Mouse (Mus musculus) C2C12 (cell line): ENCODE data around the gene Card19. TPM values are rescaled to one million over a fixed set of nuclear protein-coding genes. Genes with fewer than 3 reads are reported as not detected.

Experiments
- H3K27me3 ChIP-seq: one replicate; pipeline ENCODE4 v1.6.1; 2011; ENCODE audit not compliant: control insufficient read depth, insufficient read depth, insufficient read length
- H3K36me3 ChIP-seq: one replicate; pipeline ENCODE4 v1.6.1; 2011; ENCODE audit not compliant: control insufficient read depth, insufficient read depth
- H3K4me3 ChIP-seq: one replicate; pipeline ENCODE4 v1.5.1; 2011; ENCODE audit warnings: mild to moderate bottlenecking, control low read depth; ENCODE audit not compliant: poor library complexity, insufficient read depth, severe bottlenecking
- H3K79me2 ChIP-seq: one replicate; pipeline ENCODE4 v1.6.1; 2011; ENCODE audit not compliant: control insufficient read depth, insufficient read depth
- H3K79me3 ChIP-seq: one replicate; pipeline ENCODE4 v1.6.1; 2011; ENCODE audit warnings: low read depth, control low read depth
- H3ac ChIP-seq: one replicate; pipeline ENCODE3; 2011; ENCODE audit warnings: low read depth; ENCODE audit not compliant: control insufficient read depth, insufficient read length
- CEBPB ChIP-seq: IDR thresholded peaks from one replicate; pipeline ENCODE4 v1.6.1; 2011; ENCODE audit warnings: low read depth, mild to moderate bottlenecking, control low read depth, moderate library complexity
- CTCF ChIP-seq: IDR thresholded peaks from one replicate; pipeline ENCODE4 v1.5.1; 2011; ENCODE audit not compliant: control insufficient read depth, insufficient read depth, insufficient read length
- FOSL1 ChIP-seq: IDR thresholded peaks from one replicate; pipeline ENCODE4 v1.8.0; 2011; ENCODE audit warnings: mild to moderate bottlenecking, low read length; ENCODE audit not compliant: poor library complexity, insufficient read depth, severe bottlenecking
- MAX ChIP-seq: IDR thresholded peaks from one replicate; pipeline ENCODE4 v1.6.1; 2011; ENCODE audit warnings: mild to moderate bottlenecking, control low read depth
- MYOD1 ChIP-seq: IDR thresholded peaks from one replicate; pipeline ENCODE4 v1.6.1; 2011; ENCODE audit warnings: low read depth; ENCODE audit not compliant: control insufficient read depth, insufficient read length
- MYOG ChIP-seq: IDR thresholded peaks from one replicate; pipeline ENCODE4 v1.6.1; 2011; ENCODE audit not compliant: control insufficient read depth, insufficient read length; ENCODE audit errors: extremely low read depth
- USF1 ChIP-seq: IDR thresholded peaks from one replicate; pipeline ENCODE4 v1.6.1; 2011; ENCODE audit warnings: low read depth, mild to moderate bottlenecking, control low read depth, moderate library complexity
- polyA plus RNA-seq: library from polyadenylated mRNA; unstranded; fragments of >200 nt; fragmentation: generic; extraction: Trizol; gene quantifications from one replicate; pipeline ENCODE4 v1.2.1, GENCODE M21; 2012; ENCODE audit warnings: missing spikeins

The Card19 gene
- polyA plus RNA-seq, 1 experiment: 159 TPM

DNA sequence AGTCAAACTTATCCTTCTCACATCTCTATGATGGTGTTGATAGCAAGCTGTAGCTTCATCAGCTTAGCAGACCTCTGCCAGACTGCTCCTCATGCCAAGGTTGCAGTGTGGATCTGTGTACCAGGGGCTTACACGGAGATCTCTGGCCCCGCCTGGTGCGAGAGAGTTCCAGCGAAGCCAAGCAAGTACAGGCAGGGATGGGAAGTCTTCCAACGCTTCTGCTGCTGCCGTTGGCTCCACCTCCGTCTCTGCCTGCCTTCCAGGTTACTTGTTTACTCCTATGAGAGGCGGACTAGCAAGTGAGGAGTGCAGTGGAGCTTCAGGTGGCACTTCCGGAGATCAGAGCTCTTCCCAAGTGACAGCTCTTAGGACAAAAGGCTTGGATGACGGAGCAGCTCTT is 8.5 kb upstream of the Card19 start:
- Histone ChIP-seq H3K79me3 (no peaks in the 10 kb centered on the region), H3ac (no peak overlapping the region), H3K27me3 (no peaks in the 10 kb centered on the region), H3K36me3 (no peaks in the 10 kb centered on the region), H3K79me2 (no peaks in the 10 kb centered on the region), H3K4me3 (no peak overlapping the region)
- TF ChIP-seq FOSL1 (no peak), MYOD1 (no peak), USF1 (no peak), MAX (no peak), MYOG (no peak), CEBPB (no peak), CTCF (no peak)

DNA sequence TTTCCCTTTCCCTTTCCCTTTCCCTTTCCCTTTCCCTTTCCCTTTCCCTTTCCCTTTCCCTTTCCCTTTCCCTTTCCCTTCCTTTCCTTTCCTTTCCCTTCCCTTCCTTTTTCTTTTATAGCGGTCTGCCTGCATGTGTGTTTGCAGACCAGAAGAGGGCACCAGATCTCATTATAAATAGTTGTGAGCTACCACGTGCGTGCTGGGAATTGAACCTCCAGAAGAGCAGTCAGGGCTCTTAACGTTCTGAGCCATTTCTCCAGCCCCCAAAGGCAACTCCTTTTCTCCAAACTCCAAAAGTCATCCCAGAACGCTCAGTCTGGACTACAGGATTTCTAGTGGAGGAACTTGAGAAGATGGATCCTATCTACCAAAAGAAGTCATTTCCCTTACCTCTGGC is 5.1 kb upstream of the Card19 start:
- TF ChIP-seq MAX (no peak), MYOG (no peak), CEBPB (no peak)
- Histone ChIP-seq H3K79me2 (no peaks in the 10 kb centered on the region), H3K4me3 (no peak overlapping the region), H3ac (no peak overlapping the region), H3K79me3 (no peaks in the 10 kb centered on the region), H3K27me3 (no peaks in the 10 kb centered on the region), H3K36me3 (no peaks in the 10 kb centered on the region)

DNA sequence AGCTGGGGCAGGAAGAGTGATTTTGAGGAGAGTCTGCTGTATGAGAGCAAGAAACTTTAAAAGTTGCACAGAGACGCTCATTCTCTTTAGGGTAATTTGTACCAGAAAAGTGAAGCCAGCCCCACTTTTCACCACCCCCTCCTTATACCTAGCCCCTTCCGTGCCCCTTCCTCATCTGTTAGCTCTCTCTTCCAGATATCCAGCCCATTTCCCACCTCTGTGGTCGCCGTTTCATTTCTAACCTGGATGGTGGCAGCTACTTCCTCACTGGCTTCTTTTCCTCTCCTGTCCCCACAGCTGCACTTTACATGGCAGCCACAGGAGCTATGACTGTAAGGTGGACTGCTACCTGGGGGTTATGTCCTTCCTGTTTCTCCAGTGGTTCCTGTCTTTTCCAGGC is 3.5 kb upstream of the Card19 start:
- no peaks in the 10 kb centered on the region for H3K27me3 ChIP-seq
- no peaks in the 10 kb centered on the region for H3K36me3 ChIP-seq
- no peak overlapping the region for H3K4me3 ChIP-seq
- H3ac ChIP-seq: no peak overlapping the region
- peaks cover 4% of the 10 kb centered on the region for H3K79me3 ChIP-seq
- no peak for TF ChIP-seq FOSL1
- TF ChIP-seq CEBPB: no peak
- no peak for TF ChIP-seq USF1
- TF ChIP-seq MAX: no peak
- TF ChIP-seq MYOG: no peak
- TF ChIP-seq CTCF: no peak
- no peak for TF ChIP-seq MYOD1
- peaks cover 12% of the 10 kb centered on the region for H3K79me2 ChIP-seq

DNA sequence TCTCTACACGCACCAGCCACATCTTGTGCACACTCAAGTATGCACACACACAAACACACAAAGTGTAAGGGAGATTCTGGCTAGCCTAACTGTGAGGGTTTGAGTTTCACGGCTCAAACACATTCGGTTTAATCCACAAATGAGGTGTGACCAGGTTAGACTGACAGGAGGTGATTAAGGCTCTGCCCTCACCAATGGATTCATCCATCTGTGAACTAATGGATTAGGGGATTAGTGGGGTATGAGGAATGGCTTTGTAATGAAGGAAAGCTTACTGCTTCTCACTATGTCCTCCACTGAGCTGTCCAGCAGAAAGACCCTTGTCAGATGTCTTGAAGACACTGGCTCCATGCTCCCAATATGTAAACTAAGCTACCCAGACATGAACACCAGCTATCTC is 2.8 kb upstream of the Card19 start:
- Histone ChIP-seq H3K79me2 (peaks cover 13% of the 10 kb centered on the region), H3K4me3 (no peak overlapping the region), H3K36me3 (no peaks in the 10 kb centered on the region), H3ac (no peak overlapping the region), H3K79me3 (peaks cover 4% of the 10 kb centered on the region), H3K27me3 (no peaks in the 10 kb centered on the region)
- TF ChIP-seq MYOD1: no peak
- no peak for TF ChIP-seq CTCF
- TF ChIP-seq FOSL1: no peak
- no peak for TF ChIP-seq USF1
- no peak for TF ChIP-seq CEBPB
- TF ChIP-seq MAX: no peak
- no peak for TF ChIP-seq MYOG

DNA sequence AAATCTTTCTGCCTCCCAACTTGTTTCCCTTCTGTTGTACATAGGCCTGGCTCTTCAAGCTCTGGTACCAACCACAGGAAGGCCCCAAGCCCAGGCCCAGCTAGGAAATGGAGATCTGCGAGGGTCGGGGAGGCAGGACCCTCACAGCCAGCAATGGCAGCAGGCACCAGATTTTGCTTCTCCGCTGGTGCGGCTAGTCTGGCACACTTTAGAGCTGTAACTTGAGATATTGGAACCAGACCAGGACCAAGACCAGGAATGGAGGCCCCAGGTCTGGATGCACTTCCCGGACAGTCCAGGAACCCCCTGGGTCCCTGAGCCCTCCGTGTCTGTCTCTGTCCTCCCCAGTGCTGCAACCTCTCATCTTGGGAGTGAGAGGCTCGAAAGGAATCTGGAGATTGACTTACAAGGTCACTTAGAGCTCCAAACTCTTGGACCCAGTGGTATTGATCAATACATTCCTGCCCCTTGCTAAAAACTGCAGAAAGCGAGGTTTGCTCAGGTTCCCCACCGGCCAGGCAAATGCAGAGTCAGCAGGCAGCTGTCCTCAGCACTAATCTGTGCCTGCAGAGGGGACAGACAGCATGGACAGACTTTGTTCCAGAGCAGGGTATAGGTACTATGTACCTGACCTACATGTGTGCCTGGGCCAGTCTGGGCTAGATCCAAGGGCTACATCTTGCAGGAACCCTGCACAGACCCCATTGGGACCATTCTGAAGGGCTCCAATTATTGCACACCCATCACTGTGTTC is 1.1 kb upstream of the Card19 start:
- Histone ChIP-seq H3K4me3 (no peak overlapping the region), H3K36me3 (no peaks in the 10 kb centered on the region), H3K79me3 (peaks cover 10% of the 10 kb centered on the region), H3K79me2 (peaks cover 26% of the 10 kb centered on the region), H3ac (no peak overlapping the region), H3K27me3 (no peaks in the 10 kb centered on the region)
- TF ChIP-seq CTCF (no peak), FOSL1 (no peak), MAX (no peak), MYOG (no peak), CEBPB (no peak), MYOD1 (no peak), USF1 (no peak)

DNA sequence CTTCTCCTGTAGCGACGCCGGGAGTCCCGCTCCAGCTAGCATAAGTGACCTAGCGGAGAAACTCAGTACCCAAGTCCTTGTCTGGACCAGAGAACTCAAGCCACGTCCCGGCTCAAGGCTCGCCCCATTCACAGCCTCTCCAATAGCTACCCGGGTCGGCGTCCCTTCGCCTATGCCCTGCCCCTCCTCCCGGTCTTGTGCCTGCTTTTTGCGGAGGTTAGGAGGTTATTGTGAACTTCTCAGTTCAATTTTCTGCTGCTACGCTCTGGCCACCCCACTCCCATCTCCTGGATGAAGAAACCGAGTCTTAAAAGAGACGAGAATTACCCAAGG is 349 bp upstream of the Card19 start:
- peak overlapping the region; percentile 56 for H3K4me3 ChIP-seq
- H3K36me3 ChIP-seq: no peaks in the 10 kb centered on the region
- no peak for TF ChIP-seq CTCF
- no peak for TF ChIP-seq MYOD1
- no peak for TF ChIP-seq USF1
- TF ChIP-seq MAX: no peak
- TF ChIP-seq FOSL1: no peak
- TF ChIP-seq MYOG: no peak
- TF ChIP-seq CEBPB: no peak
- H3K79me3 ChIP-seq: peaks cover 10% of the 10 kb centered on the region
- no peaks in the 10 kb centered on the region for H3K27me3 ChIP-seq
- H3K79me2 ChIP-seq: peaks cover 32% of the 10 kb centered on the region
- H3ac ChIP-seq: peak overlapping the region; percentile 67
